ENCODE assay signal across 7 mouse cellular contexts in genomic region chr11:69118765-69119164, GRCm38 (mm10). TPM values are rescaled to one million over a fixed set of nuclear protein-coding genes. Genes with fewer than 3 reads are reported as not detected.
DNase-seq lines count a peak whose midpoint lies in the region; ATAC-seq lines count a peak whose summit lies in the region.

No protein-coding gene starts in this region.

- peak; percentile 39 for ATAC-seq in inflammation-experienced regulatory T-cells, adult 6 months

- intact Hi-C loops in left cerebral cortex, postnatal 36 days (cut with DNase I) = loop anchor here (2.0 kb wide), 1 partner anchor 20 kb away; no protein-coding TSS in a partner anchor

- DNase-seq in R1 (ENCODE audit: low read depth, low spot score) = peak; percentile 86
- peak; percentile 87 to 92 for DNase-seq in cerebellum, postnatal 25 days
- DNase-seq in gastrocnemius, postnatal 10 days = peak; percentile 75
- peak; percentile 80 to 85 for DNase-seq in left cerebral cortex, postnatal 36 days (ENCODE audit: low spot score in 2 of 2)
- DNase-seq in mesoderm, embryonic 11.5 days (ENCODE audit: low read depth, low spot score) = peak; percentile 86
- peak; percentile 84 for DNase-seq in right cerebral cortex, postnatal 4 days

RNA-seq across cellular contexts. Expression of gene Hes7, which starts 1.4 kb away (rescaled TPM):
- not detected for total RNA-seq in gastrocnemius, postnatal 10 days (2021)
- not detected for polyA plus RNA-seq in inflammation-experienced regulatory T-cells, adult 6 months (2017; shearing (Covaris generic))
- total RNA-seq in left cerebral cortex, postnatal 36 days (2021) = 1 to 10 TPM in 1 of 2 experiments, under 1 TPM in 1; 0.79 to 1.3 TPM

RNA-seq across cellular contexts. Expression of gene 9130213A22Rik, which starts 3.6 kb away (rescaled TPM):
- under 1 TPM; 0.27 to 0.49 TPM for total RNA-seq in gastrocnemius, postnatal 10 days (2021)
- under 1 TPM in 1 of 3 experiments, not detected in 2; 0.63 TPM for polyA plus RNA-seq in inflammation-experienced regulatory T-cells, adult 6 months (2017; shearing (Covaris generic))
- total RNA-seq in left cerebral cortex, postnatal 36 days (2021) = under 1 TPM; 0.52 to 0.75 TPM

RNA-seq across cellular contexts. Expression of gene Aloxe3, which starts 6.9 kb away (rescaled TPM):
- total RNA-seq in gastrocnemius, postnatal 10 days (2021) = under 1 TPM in 1 of 2 experiments, not detected in 1; 0.27 TPM
- under 1 TPM in 1 of 3 experiments, not detected in 2; 0.13 TPM for polyA plus RNA-seq in inflammation-experienced regulatory T-cells, adult 6 months (2017; shearing (Covaris generic))
- total RNA-seq in left cerebral cortex, postnatal 36 days (2021) = 1 to 10 TPM; 4.3 to 6.8 TPM

RNA-seq across cellular contexts. Expression of gene Per1, which starts 23.7 kb away (rescaled TPM):
- 10 to 100 TPM; 17.5 to 78.6 TPM for total RNA-seq in gastrocnemius, postnatal 10 days (2021)
- polyA plus RNA-seq in inflammation-experienced regulatory T-cells, adult 6 months (2017; shearing (Covaris generic)) = 1 to 10 TPM; 5.2 to 6.2 (median 6.1) TPM
- total RNA-seq in left cerebral cortex, postnatal 36 days (2021) = 100 to 1,000 TPM; 106 to 122 TPM

RNA-seq across cellular contexts. Expression of gene Vamp2, which starts 30.5 kb away (rescaled TPM):
- total RNA-seq in gastrocnemius, postnatal 10 days (2021) = 10 to 100 TPM; 52.4 to 55.8 TPM
- 10 to 100 TPM; 26.9 to 31.5 (median 27.3) TPM for polyA plus RNA-seq in inflammation-experienced regulatory T-cells, adult 6 months (2017; shearing (Covaris generic))
- 1,000 to 10,000 TPM; 1,090 to 1,186 TPM for total RNA-seq in left cerebral cortex, postnatal 36 days (2021)

Comparison
In these comparisons a context has a peak if more than half of its experiments do, and no peak if none do; other contexts are left out.
1. Peak in every context shown above with its lines: DNase-seq and ATAC-seq.
2. RNA of gene Aloxe3, which starts 6.9 kb away (total RNA-seq): 4.3 to 6.8 TPM in left cerebral cortex, postnatal 36 days; 0.27 TPM in gastrocnemius, postnatal 10 days; every median in the first group is over 4 times any median in the second.